Mouse (Mus musculus): ENCODE results near the gene Thap11.
"Not testable (repeated sequence)": the region's sequence is repeated elsewhere in the genome, so short reads cannot be mapped to it uniquely, and the experiment has no call there.

- not testable (repeated sequence) for TF ChIP-seq CTCF, EP300 (IDR thresholded peaks at IDR 0.05; ENCODE audit: low read depth)
Observed at GRCm38 (mm10) chr8:105833740-105834139, 21.2 kb upstream of the Thap11 start.
